Mouse (Mus musculus) telencephalon, adult 2 months (tissue): ENCODE measurements around the gene Cptp.

Experiments
- DNase-seq: peaks from one replicate; pipeline ENCODE4 v3.0.0-alpha.2; 2011; ENCODE audit warnings: low read depth, low spot score

The Cptp gene

DNA sequence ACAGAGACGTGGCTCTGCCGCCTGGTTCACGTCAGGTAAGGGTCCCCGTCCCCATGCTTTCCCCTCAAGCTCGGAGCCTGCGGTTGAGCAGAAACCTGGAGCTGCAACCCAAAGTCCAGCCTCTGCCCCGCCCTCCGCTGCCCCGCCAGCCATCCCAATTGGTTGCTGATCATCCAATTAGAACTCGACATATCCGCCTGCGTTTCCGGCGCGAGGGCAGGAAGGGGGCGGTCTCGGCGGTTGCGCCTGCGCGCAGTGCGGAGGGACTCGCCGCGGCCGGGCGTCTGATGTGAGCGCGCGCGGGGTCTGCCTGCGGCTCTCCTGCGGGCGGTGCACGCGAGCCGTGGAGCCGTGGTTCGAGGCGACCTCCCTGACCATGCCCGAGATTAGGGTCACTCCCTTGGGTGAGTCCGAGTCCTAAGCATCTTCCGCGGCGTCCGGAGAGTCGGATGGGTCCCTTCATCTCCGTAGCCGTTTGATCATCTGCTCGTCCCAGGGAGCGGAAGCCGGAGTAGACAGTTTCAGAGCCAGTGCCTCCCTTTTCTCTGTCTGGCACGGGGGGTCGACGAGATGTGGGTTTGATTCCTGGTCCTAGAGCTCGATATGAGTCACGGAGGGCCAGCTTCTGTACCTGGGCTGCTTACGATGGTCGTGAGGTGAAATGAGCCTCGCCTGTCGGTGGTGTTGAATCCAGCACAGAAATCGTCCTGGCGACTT is at the start of gene Cptp, which contains the start of gene Ints11:
TSS of gene Cptp (minus strand) at position 124 of the 717 bp plus-strand sequence.
TSS of gene Ints11 (plus strand) at position 230 of the 717 bp plus-strand sequence.
- DNase-seq = peak; percentile 89

DNA sequence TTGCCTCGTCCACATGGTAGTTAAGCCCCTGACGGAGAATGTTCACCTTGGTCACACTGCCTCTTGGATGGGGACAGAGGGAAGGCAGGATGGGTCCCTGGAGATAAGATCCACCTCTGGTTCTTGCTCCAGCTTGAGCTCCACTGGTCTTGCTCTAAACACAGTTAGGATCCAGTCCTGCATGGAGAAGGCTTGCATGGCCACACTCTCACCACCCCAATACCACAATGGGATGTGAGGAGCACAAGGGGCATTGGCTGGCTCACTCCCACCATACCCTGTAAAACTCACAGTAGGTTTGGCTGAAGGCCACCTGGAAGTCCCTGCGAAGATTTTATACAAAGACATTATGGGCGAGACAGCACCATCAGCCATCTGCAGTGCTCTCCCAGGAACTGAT is 39.5 kb upstream of the Cptp start:
- no peak for DNase-seq

DNA sequence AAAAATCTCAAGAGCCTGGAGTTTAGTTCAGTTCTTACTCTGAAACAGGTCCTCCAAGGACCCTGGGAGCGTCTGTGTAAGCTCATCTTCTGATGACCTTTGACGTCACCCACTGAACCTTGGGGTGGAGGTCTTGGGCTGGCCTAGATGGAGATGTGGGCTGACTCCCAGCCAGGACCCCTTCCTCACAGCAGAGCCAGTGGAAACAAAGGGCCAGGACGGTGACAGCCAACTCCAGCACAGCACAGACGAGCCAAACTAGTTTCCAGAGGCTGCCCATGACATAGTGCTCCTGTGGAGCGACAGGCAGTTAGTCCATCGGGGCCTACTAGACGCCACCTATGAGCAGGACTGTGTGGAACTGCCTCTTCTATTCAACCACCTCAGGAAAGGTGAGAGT is 39.0 kb upstream of the Cptp start:
- no peak for DNase-seq

DNA sequence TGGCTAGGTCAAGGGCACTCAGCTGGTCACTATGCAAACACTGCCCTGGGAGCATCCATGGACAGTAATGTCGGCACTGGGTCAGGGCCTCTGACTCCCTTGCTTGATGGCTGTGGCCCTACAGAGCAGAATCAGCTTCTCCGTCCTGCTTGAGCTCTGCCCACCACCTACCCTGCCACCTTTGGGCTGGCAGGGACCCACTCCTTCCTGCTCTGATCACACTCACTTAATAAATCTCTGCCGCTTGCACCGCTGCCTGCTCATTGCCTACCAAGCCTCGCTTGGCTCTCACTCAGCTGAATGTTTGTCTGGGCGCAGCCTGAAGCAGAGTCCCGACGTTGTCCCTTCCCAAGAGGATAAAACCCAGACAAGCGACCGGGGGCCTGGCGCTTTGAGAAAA is 37.8 kb upstream of the Cptp start:
- DNase-seq = no peak

DNA sequence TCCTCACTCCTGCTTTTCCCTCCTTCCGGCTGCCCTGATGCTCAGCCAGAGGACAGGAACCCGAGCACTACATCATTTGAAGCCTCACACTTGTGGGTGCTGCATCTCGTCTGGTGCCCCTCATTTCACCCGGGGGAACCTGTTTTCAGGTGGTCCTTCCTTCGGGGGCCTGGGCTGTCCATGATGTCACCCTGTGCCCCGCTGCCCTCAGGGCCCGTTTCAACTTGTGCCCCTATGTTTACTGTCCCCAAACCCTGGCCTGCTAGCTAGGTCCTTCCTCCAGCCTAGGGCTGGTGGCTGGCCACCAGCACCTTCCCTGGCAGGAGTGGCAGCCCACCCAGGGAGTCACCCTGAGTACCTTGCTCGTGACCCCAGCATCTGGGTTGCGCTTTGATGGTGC is 36.9 kb upstream of the Cptp start:
- DNase-seq = no peak

DNA sequence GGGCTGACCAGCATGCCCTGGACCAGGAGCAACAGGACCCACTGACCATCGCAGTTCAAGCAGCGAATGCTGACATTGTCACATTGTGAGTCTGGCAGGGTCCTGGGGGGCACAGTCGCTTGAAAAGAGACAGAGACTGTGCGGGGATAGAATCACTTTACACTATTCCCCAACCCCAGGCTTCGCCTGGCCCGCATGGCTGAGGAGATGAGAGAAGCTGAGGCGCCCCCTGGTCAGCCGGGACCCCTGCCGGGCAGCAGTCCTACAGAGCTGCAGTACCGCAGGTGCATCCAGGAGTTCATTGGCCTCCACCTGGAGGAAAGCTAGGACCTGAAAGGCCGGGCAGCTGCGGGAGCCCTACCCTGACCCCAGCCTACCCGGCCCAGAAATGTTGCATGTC is 36.4 kb upstream of the Cptp start:
- DNase-seq = no peak

DNA sequence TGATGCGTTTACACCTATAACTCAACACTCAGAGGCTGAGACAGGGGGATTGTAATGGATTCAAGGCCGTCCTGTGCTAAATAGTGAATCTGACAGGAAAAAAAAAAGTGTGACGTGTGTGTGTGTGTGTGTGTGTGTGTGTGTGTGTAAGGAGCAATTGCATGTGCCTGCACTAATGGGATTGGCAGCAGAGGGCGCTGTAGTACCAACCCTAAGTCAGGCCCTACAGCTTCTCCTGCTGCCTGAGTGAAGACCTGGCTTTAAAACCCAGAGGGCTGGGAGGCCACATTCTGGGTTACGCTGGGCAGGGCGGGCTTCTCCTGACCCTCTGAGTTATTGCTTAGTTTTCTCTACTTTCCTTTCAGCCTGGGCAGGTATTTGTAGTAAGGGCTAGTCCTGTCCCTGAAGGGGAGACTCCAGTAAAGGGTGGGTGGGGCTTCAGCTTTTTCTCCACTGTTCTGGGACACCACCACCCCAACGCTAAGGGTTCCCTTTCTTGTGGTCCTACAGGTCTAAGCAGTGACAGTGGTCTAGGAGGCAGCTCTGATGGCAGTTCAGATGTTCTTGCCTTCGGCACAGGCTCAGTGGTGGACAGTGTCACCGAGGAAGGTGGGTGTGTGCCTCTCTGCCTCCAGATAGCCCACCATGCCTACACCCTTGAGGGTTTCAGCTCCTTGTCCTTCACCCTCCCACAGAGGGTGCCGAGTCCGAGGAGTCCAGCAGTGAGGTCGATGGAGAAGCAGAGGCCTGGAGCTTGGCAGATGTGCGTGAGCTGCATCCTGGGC is 35.3 kb upstream of the Cptp start:
- no peak for DNase-seq

DNA sequence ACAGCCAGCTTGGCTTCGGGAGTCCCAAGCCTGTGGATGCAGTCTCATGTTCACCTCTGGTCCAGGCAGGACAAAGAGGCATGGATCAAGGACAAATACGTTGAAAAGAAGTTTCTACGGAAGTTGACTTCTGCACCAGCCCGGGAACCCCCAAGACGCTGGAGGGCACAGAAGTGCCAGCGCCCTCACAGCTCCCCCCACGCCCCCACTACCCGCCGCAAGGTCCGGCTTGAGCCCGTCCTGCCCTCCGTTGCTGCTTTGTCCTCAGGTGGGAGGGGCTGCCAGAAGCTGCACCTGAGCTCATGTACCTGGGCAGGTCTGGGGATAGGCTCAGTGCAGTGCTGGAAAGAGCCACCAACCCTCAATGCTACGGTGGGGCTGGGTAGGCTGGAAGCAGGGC is 34.0 kb upstream of the Cptp start:
- DNase-seq = no peak

DNA sequence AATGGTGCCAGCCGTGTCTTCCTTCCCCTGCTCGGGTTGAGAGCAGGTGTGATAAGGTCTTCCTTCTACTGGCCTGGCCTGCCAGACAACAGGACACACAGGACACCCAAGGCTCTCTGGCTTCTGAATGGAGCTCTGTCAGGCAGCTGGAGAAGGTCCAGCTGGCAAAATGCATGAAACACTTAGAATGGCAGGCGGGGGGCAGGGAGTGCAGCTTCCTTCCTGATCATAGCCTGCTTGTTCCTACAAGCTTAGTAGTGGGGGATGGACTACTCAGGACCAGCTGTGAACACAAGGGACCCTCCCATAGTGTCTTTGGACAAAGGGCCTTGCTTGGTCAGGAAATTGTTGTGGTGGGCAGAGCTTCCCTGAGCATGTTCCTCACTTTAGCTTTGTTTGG is 32.0 kb upstream of the Cptp start:
- peak; percentile 58 for DNase-seq

DNA sequence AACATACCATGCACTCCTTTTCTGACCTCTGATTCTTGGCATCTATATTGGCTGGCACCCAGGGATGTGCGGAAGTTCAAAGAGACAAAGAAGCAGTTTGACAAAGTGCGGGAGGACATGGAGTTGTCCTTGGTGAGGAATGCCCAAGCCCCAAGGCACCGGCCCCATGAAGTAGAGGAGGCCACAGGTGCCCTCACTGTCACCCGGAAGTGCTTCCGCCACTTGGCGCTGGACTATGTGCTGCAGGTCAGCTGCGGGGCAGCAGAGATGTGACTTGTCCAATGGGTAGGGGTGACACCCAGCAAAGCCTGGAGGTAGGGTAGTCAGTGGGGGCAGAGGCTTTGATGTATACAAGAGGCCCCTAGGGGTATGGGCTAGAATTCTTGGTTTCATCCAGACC is 30.1 kb upstream of the Cptp start:
- no peak for DNase-seq

DNA sequence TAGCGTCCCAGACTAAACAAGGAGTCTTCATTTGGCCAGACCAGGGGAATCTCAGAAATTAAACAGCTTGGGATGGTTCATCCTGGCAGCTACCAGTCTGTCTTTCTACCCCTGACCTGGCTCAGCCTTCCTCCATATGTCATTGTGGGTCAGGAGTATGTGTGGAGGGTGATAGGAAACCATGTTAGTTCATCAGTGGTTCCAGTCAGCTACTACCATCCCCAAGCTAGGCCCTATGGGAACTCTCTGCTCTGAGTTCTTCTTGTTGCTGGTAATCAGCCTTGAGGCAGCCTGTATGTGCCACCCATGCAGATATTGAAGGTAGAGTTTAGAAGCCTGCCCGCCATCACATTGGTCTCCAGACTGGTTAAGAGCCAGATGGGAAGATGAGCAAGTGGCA is 29.1 kb upstream of the Cptp start:
- no peak for DNase-seq

DNA sequence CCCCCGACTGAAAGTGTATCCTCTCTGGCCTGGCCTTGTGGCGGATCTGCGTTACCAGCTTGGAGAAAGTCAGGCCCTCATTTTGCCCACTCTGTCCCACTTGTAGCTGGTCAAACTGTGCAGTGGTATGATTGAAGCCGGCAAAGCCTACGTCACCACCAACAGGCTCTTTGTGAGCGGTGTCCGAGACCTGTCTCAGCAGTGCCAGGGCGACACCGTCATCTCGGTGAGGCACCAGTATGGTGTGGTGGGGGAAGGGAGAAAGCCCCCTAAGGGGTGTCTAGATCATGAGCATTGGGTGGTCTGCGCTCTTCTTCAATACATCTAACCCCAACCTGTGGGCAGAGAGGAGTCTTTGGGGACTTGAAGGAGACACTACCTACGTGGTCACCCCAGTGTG is 27.2 kb upstream of the Cptp start:
- DNase-seq = no peak

DNA sequence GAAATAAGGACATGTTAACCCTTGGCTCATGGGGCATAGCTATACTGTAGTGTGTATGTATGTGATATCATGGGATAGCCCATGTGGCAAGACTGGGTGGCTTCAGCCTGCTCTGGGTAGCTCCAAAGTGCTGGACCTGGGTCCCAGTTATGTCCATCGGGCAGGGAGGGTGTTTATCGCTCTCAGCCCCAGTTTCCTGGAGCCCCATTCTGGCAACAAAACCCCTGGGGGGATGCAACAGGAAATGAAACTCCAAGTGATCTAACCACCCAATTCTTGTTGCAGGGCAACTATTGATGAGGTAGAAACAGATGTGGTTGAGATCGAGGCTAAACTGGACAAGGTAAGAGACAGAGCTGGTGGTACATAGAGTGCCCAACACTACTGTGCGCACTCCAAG is 26.6 kb upstream of the Cptp start:
- no peak for DNase-seq

DNA sequence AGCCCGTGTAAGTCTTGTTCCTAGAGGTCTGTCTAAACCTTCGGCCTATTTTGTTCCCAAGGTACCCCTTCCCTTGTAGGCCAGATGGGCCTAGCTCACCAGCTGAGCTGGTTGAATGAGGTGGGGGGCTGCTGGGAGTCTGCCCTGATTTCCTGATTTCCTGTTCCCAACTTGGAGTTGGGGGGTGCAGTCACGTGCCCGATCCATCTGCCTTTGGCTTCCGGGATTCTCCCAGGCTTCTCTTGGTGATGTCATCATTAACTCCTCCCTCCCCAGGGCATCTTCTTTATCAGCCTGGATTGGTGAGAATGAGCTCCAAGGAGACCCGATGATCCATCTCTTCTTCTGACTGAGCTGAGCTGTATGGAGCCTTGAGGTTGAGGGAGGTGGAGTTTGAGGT is 26.0 kb upstream of the Cptp start:
- peak; percentile 67 for DNase-seq

DNA sequence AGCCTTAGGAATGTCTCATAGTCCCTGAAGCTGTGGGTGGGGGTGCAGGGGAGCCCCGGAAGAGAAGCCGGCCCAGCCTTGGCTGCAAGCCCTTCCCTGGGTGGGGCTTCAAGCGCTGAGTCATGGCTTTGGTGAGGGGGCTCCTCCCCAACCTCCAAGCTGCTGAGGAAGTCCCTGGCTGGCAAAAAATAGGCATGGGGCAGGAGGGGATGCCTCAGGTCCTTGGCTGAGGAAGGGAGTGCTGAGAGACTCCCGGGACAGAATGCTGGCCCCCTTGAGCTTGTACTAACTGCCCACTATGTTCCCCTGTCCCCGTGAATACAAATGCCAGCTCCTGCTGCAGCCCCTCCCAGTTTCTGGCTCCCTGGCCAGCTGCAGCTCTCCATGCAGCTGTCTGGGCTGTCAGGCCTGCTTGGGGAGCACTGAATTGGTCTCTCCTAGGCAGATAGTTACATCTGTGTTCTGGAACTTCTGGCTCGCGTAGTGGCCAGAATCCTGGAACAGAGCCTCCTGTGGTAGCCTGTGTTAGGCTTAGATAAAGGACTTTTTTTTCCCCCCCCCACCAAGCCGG is 25.2 kb upstream of the Cptp start:
- DNase-seq = peak; percentile 62

DNA sequence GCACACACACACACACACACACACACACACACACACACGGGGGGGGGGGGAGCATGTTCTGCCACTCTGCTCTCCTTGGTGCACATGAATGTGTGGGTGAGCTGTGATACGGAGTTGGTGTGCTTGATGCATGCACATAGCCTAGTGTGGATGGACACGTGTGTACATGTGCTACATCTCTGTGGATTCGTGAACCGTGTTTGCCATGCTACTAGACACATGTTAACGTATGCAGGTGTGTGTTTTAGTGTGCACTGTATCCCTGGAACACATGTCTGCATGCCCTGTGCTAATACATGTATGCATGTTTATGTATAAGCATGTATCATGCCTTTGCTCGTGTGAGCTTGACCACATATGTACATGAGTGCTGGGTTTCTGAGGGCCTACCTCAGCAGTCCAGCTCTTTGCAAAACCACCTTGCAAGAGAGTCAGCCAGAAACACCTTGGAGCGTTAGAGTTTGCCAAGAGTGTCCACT is 24.0 kb upstream of the Cptp start:
- DNase-seq = no peak

DNA sequence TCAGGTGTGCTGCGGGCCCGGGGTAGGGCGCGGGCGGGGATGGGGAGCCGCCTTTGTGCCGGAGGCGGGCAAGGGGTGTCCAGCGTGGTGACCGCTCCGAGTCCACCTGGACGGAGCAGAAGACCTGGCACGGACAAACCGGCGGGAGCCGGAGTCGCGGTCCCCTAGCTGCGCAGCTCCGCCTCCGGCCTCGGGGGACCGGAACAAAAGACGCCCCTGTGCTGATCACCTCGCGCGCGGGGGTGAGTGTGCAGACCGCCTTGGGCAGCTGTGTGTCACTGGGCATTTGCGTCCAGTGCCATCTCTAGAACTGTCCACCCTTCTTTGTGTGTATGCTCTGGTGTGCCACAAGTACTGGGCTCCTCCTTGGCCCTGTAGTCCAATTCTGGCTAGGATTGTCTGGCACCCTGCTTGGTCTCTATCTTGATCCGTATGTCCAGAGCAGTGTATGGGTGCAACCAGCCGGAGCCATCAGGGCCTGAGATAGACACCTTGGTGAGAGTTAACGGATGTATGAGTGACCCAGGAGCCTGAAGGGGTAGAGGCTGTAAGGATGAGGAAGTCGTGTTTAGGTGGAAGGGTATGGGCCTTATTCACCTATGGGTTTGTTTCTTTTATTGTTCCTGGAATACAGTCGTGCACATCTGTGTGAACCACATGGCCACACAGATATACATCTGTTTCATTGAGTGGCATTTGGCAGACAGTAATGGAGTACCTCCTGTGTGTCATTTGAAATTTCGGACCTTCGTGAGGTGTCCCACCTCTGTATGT is 23.4 kb upstream of the Cptp start:
- no peak for DNase-seq

DNA sequence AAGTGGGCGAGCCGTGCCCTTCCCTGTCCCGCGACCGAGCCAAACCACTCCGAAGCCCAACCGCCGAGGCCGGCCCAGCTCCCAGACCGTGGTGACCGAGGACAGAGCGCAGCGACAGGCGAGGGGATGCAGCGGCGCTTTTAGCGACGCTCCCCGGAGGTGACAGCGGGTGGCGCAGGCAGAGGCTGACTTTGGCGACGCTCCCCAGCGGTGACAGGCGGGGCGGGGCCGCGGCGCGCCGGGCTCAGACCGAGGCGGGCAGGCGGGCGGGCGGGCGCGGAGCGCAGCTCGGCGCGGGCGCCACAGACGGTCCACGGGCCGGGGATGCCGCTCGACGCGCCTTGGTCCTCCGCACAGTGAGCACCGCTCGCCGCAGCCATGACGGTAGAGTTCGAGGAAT is 22.8 kb upstream of the Cptp start:
- peak; percentile 72 for DNase-seq

DNA sequence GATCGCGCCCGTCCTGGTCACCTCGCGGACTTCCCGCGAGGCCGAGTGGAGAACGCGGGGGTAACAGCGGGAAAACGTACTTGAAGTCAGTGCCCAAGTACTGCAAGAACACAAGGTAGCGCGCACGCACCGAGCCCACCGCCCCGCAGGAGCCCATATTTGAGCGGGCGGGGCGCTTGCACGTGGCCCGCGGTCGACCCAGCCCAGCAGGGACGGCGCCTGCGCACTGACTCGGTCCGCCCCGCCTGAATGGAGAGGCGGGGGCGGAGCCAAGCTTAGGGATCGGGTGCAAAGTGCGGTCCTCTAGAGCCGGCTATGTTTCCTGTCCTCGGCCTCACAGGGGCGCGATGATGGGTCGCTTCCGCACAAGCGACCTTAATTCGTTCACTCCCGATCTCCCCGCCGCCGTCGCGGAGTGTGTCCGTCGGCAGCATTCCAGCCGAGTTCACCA is 22.3 kb upstream of the Cptp start, which contains the start of the genes Pusl1 and Acap3:
TSS of gene Pusl1 (minus strand) at position 231 of the 451 bp plus-strand sequence.
TSS of gene Acap3 (plus strand) at position 272 of the 451 bp plus-strand sequence.
- peak; percentile 91 for DNase-seq

DNA sequence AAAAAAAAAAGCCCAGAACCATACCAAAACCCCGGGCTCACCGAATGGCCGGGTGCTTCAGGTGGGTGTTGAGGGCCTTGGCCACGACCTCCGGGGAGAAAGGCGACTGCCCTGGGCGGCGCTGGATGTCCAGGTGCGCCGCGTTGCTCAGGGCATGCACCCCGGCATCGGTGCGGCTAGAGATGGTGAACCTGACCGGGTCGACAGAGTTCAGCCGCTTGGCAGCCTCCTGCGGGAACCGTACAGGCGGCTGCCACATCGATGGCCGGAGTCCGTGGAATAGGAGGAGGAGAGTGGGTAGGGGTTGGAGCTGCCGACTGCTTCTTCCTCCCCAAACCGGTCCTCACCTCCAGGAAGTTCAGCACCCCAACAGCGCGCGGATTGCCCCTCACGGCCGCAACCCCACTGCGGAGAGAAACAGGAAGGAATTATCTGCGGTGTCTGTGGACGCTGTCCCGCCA is 21.8 kb upstream of the Cptp start:
- no peak for DNase-seq

DNA sequence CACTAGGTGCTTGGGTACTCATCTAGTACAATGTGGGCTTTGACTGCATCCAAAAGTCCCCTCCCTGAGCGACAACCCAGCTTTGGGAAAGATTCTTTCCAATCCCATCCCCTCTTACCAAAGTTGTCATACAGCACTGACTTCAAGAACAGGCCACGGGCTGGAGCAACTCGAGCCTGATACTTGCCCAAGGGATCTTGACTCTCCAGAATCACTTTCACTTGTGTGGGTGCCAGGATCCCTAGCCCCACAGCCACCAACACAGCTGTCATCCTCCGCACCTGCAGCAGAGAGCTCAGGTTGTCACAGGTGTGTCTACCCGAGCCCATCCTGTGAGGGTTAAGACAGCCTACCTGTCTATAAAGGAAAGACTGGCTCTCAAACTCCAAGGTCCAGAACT is 20.1 kb upstream of the Cptp start:
- no peak for DNase-seq

DNA sequence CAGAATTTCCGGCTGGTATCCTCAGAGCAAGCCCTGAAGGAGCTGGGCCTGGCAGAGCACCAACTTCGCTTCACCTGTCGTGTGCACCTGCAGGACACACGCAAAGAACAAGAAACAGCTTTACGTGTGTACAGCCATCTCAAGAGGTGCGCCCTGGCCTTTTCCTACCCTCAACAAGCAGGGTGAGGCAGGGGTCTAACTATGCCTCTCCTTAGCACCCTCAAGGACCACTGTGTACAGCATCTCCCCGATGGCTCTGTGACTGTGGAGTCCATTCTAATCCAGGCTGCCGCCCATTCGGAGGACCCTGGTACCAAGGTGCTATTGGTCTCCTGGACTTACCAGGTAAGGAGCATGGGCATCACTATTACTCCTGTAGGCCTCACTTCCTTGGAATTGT is 18.9 kb upstream of the Cptp start:
- no peak for DNase-seq
